Mouse (Mus musculus) adrenal gland, adult (tissue): ENCODE data around the gene Qsox1.

ENCODE experiments used
- DNase-seq, 2 experiments: peaks; one replicate each; pipeline ENCODE4 v3.0.0; 2022 to 2023; ENCODE audit warnings: low spot score in 1 of 2; ENCODE audit not compliant: inconsistent age in 2 of 2

Gene Qsox1

DNA sequence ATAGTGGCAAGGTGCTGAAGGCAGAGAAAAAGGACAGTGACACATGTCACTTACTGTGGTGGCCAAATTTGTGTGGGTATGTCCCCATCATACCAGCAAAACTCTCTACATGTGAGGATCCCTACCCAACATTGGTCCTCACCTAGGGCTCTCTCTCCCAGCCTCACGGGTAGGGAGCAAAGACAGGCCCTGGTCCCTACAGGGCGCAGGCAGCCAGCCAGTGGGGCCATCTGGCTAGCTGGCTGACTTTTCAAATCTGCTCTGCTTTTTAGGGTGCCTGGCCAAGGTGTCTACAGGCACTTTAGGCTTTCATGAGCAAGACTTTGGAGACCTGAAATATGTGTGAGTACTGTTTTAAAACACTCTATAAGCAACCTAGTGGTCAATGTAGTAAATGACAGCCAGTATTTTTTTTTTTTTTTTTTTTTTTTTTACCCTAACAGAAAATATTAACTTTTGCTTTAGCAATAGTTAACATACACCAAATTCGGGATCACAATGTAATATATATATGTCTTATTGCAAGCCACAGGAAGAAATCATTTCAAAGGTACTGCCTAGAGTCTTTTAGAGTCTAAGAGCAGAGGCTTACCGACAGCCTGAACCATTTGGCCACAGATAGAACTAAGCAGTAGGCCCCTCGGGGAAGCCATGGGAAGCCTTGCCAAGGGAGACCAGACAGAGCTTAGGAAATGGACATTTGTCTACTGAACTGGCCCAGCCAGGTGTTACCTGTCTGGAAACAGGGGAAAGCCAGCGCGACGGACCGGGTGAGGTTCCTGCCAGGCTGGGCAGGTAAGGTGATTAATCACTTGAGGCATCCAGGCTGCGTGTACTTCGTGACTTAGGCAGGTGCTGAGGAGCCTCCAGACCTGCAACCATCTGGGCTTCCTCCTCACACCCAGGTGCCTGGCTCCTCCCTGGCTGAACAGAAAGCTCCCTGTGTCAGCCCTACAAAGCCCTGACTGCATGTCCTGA, 11.4 kb downstream of the Qsox1 start:
- no peak for DNase-seq

DNA sequence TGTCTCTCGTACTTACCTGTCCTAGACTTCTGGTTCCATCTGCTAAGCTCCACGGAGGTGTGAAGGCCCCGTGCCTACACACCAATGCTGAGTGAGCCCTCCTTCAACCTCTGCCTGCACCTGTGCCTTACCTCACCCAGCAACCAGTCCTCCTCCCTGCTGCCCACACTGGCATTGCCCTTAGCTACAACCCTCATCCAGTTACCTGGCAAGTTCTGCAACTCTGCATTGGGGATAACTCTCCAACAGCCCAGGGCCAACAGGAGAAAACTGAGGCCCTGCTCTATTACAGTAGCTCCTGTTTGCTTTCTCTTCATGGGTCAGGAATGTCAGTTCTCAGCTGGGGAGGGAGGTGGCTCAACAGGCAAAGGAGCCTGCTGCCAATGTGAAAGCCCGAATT, 14.7 kb downstream of the Qsox1 start:
- DNase-seq, result no peak

DNA sequence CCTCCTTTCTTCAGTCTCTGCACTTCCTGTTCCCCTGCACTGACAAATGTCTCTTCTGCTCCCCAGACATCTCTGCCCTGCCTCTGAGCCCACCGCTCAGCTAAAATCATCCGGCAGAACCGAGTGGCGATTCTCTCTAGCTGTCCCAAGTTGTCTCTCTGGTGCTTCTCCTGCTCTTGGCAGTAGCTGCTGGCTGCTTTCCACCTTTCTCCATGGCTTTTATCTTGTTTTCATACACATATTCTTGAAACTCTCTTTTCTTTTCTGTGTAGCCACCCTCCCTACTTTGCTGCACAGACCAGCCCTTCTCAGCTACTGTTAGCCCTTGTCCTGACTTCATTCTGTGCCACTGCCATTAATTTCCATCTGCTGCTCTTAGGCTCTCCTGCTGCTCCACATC, 15.3 kb downstream of the Qsox1 start:
- peak in 1 of 2 experiments; percentile 53 for DNase-seq

DNA sequence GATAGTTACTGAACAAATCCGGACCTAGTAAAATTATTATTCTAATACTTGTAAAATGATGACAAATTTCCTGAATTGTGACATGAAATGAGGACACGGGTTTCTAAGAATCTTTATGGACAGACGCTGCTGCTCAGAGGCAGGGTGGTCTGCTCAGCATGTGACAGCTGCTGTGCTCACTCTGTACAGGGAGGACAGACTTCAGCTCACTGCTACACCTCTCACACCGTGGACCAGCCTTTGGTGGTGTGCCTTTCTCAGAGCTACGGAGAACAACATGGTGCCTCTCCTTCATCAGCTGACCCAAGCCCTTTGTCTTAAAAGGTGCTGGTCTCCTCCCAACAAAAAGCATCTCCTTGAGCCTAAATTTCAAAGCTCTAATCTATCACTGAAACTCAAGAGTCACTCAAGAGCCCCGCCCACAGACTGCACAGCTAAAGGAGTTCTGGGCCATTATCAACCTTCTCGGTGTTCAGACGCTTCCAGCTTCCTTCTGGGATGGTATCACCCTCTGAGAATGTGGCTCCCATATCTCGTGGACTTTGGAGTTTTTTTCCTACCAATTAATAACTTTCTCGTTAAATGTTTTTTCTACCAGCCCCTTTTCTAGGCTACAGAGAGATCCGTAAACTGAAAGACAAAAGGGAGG, 15.8 kb downstream of the Qsox1 start:
- DNase-seq, result no peak

DNA sequence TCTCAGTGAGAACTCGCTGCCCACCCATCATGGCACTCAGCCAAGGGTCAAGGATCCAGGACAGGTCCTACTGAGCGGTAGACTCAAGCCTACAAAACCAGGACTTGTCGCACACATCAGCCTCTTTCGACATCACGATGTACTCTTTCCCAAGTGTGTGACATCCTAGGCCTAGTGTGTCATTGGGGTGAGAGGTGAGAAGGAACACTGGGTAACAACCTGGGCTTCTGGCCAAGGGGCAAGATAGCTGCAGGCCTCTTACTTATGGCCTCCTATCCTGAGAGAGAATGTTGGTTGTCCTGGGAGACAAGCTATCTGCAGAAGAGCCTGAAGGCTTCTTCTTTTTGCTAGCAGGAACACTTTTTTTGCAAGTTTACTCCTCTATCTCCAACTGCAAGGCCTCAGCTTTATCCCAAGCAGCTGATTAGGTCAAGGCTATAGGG, 16.9 kb downstream of the Qsox1 start:
- DNase-seq, result peak; percentile 82 to 93

DNA sequence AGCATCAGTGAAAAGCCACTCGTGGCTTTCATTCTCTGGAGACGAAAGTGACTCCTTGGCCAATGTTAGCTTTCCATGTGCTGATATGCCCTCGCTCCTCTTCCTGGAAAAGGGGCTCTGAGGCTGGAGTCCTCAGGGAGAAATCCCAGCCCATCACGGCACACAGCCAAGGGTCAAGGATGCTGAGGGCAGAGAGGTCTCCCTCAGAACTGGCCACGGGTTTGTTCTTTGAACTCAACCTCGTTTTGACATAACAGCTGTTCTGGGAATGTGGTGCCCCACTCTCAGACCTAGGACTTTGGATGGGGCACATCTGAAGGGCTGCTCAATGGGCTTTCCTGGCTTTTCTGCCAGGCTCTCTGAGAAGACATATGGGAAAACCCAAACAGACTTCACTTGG, 17.8 kb downstream of the Qsox1 start:
- DNase-seq, result peak in 1 of 2 experiments; percentile 68

DNA sequence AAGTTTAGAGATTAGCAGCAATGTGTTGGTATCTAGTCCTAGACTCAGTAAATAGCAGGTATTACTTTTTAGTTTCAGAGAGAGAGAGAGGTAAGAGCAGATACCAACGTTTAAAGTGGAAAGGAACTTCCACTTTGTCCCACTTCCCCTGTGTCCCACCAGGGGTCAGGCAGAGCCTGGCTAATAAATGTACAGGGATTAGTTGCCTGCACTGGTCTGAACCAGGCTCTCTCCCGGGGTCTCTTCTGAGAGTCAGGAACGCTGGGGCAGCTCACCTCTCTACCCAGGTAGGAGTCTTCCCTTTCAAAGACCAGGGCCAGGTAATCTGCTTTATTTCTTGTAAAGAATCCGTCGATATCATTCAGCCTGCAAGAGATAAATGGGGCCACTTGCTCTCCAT, 20.8 kb downstream of the Qsox1 start:
- no peak for DNase-seq

DNA sequence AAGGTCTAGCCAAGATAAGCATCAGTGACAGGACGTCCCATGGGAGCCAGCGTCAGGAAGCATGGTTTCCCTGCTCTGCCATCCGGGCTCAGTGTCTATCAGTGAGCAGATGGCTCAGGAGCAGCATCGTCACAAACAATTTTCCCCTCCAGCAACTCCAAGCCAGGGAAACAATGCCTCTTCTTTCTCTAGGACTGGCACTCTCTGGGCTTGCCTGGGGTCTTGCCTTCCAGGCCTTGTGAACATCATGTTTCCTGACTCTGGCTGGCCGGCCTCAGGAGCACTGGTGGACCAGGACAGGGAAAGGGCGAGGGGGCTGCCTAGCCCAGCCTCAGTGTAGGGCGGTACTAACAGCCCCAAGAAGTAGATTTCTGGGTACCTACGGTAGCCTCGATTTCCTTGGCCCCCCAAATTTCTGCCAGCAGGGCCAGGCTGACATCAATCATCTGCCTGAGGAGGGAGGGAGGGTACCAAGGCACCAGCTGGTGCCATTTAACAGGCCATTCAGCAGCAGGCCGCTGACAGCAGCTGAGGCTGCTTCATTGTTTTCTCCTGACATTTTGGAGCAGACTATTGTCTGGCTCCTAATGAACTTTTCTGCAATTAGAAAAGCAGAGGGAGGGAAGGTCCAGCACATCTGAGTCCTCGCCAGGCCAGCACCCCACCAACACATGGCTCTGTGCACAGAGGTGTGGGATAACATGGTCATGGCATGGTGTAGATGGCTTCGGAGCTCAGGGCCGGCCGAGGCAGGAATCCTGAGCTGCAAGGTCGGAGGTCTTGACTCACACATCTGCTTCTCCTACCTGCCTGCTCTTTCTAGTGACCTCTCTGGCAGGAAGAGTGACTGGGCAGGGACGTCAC, 22.3 kb downstream of the Qsox1 start:
- DNase-seq, result no peak

DNA sequence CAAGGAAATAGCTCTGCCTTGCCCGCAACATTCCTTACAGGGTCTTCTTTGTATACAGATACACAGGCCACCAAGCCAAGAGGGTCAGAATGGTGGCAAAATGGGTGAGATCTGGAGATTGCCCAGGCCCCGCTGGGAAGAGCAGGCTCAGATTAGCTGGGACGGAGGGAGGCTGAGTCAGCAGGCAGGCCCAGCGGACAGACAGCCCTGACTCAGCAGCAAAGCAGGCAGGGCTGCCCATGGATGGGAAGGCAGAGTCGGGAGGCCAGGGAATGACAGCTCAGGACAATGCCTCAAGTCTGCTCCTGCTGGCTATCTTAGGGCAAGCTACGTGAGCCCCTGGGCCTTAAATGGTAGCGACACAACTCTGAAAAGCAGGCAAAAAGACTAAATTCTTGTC, 26.8 kb downstream of the Qsox1 start:
- peak; percentile 45 to 67 for DNase-seq

DNA sequence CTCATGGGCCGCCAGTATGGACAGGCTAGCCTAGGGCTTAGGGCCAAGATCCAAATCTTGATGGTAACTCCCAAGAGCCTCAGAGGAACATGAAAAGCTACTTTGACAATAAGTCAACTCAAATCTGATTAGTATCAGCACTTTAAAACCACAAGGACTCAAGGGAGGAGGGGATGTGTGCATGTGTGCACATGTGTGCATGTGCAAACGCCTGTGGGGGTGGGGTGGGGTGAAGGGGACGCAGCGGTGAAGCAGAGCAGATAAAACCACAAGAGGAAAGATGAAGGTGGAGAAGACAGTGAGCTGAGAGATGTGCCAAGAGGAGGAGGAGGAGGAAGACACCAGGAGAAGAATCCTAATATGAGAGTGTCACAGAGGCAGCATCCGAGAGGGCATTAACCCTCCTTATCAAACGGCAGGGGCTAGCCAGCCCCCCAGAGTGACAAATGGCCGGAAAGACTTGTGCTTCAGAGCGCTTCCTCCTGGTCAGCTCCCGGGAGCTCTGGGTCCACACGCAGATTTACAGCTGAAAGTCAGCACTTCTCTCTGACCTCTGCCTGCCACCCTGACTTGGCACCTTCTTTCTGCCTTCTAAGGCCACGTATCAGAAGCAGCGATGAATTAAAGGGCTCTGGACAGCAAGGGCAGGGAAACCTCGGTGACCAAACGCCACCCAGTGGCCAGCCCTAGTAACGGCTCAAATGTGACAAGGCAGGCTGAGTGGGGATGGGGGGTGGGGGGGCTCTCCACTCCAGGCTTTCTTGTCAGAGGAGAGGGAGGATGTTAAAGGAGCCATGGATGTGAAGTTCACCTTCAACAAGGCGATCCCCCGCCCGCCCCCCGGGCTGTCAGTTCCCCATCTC, 28.1 kb downstream of the Qsox1 start:
- DNase-seq, result peak; percentile 51 to 79

DNA sequence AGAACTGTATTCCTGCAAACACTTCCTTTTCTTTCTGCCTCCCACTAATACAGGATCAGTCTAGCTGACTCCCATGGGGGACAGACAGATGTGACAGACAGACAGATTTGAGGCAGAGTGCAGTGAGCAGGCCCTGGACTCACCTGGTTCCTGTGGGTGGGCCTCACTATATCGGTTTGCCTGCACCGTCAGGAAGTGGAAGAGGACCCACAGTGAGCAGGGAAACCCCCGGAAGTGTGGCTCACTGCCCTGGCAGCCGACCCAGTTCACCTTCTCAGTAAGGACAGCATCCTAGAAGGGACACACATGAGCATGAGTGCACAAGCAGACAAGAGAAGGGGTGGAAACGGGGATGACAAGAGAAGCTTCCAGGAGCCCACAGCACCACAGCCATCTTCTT, 30.3 kb downstream of the Qsox1 start:
- DNase-seq, result no peak

DNA sequence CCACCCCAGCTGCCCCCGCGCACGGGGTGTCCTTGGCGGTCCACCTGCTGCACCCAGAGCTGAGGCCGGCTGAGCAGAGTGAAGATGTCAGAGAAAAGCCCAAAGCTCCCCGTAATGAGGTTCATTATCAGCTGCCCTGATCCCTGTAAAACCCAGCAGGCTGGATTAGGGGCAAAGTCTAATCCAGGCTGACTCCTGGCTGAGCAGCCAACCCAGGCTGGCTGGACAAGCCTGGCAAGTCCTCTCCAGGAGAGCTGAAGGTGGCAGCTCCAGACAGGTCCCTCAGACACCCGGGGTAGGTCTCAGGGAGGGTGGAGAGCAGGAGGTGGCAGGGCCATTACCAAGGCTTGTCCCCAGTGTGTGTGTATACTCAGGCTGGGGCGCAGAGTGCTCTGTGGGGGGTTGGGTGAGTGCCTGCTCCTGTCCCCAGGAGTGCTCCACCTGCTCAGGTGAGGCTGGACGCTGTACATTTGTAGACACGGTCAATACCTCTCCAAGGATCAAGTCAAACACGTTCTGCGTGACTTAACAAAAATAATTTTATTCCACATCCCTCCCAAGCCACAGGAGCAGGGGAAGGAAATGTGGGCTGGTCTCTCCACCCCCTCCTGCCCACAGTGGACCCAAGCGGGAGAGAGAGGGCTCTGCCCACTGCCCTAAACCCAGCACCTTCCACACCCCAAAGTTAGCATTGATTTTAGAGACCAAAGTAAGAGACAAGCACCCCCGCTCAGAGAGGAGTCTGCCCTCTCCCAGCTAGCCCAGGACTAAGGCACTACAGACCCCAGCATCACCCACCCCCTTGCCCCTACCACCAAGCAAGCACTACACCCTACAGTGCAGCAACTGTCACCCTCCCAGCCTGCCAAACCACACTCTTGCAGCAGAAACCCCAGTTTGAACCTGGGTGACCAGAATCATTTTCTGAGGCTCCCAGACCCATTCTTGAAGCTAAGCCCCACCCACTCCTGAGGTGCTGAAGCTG, 34.8 kb downstream of the Qsox1 start:
- no peak for DNase-seq

DNA sequence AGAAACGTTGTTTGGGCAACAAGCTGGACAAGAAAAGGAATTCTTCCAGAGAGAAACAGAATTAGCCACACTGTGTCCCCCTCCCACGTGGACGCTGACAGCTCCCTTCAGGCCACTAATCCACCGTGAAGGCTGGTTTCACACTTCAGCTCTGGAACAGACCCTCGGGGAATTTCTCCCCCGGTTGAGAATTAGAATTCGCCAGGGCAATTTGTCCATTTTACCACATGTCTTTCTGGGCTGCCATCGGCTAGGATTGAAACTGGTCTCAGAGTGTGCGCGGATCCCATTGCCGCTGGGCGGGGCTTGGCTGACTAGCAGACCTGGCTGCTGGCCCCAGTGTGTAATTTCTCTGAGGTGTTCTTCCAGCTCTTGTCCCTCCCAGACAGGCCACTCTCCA, 53.5 kb downstream of the Qsox1 start:
- DNase-seq, result no peak

DNA sequence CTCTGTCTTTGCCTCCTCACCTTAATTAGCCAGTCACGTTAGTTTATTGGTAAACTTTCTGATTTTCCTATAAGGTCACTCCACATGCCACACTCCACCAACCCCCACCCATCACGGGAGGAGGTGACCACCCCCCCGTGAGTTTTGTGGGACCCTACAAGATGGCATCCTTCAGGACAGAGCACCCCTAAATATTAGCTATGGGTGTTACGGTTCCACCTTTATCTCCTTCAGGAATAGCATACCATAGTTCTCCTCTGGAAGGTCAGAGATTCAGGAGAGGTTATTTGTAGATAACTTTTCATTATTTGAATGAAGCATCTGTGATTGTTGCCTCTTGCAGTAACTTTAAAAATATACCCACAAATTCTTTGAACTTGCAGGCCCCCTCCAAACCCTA, 54.0 kb downstream of the Qsox1 start:
- no peak for DNase-seq

DNA sequence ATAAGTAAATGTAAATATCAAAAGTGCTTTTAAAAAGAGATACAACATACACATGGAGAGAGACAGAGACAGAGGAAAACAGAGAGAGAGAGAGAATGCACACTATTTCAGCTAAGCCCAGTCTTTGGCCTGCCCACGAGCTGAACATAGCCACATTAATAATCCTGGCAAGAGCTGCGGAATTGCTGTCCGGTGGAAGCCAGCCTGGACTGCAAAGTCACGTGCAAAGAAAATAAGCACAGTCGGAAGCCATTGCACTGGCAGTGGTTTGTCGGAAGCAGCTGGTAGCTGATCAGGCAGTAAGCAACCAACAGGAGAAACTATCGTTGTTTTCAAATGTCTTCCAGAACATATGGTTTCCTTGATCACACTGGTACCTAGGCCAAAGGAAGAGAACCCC, 55.1 kb downstream of the Qsox1 start:
- DNase-seq, result no peak

DNA sequence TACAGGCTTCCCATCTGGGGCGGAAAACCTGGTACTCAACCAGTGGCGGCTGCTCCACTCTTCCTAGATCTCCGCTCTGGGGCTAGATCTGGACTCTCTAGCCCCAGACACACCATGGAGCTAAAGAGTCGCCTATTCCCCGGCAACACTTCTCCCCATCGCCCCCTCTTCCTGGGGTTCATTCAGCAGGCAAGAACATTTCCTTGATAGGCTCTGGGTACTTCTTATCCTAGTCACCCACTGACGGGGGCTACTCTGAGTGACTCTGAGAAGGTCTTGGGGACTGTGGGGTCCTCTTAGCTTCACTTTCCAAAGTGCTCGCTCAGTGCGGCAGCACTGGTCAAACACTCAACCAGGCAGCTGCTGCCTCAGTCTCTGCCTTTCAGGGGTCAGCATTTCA, 59.3 kb downstream of the Qsox1 start:
- no peak for DNase-seq

DNA sequence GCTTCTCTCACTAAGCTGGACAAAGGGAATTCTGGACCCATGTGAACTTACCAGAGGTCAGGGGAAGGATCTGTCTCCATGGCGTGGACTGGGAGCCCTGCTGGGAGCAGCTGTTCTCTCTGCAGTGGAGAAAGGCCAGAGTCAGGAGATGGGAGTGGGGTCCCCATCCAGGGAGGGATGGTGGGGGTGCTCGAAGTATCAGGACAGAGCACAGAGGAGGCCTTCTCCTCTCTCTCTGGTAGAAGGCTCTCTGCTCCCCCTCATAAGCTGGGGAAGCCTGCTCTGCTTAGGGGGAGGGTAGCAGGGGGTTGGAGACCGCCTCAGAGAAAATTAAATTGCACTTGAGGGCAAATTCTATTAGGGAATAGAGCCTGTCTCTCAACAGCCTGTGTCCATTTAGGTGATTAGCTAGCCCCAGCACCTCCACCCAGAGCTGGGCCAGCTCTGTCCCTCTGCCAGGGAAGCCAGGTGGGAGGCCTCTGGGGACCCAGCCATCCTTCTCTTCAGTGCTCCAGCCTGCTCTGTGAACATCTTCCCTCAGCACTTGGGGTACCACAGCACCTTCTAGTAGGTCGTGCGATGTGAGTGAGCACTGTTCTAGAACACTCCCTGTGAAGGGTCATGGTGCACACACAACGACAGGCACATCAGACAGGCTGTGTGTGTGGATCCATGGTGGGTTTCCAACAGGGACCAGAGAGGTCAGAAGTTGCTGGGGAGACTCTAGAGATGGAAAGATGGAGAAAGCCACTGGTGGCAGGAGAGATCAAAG, 61.0 kb downstream of the Qsox1 start, which contains the start of gene Lhx4:
Lhx4 (minus strand) TSS at position 201 of the 772 bp plus-strand sequence.
- DNase-seq, result no peak

DNA sequence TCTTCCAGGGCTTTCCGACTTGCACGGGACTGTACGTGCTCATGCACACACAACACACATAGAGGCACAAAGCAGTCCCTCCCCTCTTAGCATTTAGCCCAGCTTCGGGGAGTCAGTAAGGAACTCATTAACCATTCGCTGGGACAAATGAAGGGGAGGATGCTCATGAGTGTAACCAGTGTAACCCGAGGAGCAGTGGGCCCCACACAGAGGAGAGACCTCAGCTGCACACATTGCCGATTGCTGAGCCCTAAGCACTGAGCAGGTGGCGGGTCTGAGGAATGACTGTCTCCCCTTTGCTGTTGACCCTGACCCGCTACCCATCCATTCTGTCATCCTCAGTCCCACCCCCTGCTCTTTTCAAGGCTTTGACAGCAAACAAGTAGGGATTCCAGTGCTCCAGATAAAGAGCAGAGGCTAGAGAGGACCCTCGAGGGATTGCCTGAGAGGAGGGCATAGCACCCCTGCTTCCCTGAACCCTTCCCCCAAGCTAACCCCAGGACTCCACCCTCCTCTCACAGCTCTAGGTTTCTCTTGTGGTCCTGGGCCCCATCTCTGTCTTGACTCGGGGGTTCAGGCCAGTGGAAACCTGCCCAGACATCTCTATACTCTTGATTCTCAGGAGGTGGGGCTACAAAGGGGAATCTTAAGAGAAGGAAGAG, 62.0 kb downstream of the Qsox1 start:
- DNase-seq, result no peak
